Mouse (Mus musculus) G1E (cell line): Measurements from ENCODE around the gene Gm5431.
"Not testable (repeated sequence)": the region's sequence is repeated elsewhere in the genome, so short reads cannot be mapped to it uniquely, and the experiment has no call there.

Experiments used
- CTCF ChIP-seq: IDR thresholded peaks from 2 replicates; pipeline ENCODE4 v1.5.1; 2012; ENCODE audit warnings: low read depth, low read length, inconsistent platforms, mixed read lengths
- GATA1 ChIP-seq: IDR thresholded peaks from 2 replicates; pipeline ENCODE4 v1.6.1; 2012; ENCODE audit warnings: borderline replicate concordance, low read length, inconsistent platforms, mixed read lengths
- GATA2 ChIP-seq: IDR thresholded peaks from 2 replicates; pipeline ENCODE4 v1.6.1; 2012; ENCODE audit warnings: low read depth, low read length, inconsistent platforms, borderline replicate concordance
- POLR2AphosphoS5 ChIP-seq: IDR thresholded peaks from 2 replicates; pipeline ENCODE4 v1.6.1; 2012; ENCODE audit warnings: low read depth, low read length, inconsistent platforms; ENCODE audit not compliant: insufficient replicate concordance
- TAL1 ChIP-seq: conservative IDR thresholded peaks from 2 replicates; pipeline ENCODE4 v1.6.1; 2012; ENCODE audit warnings: low read depth, low read length, inconsistent platforms, mixed read lengths

- not testable (repeated sequence) for TF ChIP-seq TAL1, GATA1, CTCF, POLR2AphosphoS5, GATA2
Observed at GRCm38 (mm10) chr11:48933422-48933821, 31.4 kb upstream of the Gm5431 start.
